ENCODE assay signal across 23 mouse cellular contexts in the genomic region with DNA sequence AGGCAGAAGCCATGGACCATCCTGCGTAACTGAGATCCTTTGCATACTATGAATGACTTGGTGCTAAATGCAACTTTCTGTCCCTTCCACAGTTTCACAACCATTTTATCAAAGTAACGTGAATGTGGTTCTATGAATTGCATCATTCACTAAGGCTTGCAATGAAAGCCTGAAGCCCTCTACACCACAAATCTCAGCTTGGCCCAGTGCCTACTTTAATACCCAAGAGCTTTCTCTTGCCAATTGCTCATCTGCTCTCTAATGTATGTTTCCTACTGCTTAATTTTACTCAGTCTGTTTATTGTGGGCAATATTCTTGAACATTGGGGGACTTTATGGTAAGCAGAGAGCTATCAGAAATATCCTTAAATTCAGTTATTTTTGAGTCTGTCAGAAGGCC. TPM values are rescaled to one million over a fixed set of nuclear protein-coding genes. Genes with fewer than 3 reads are reported as not detected.
DNase-seq lines count a peak whose midpoint lies in the region; ATAC-seq and TF ChIP-seq lines count a peak whose summit lies in the region.
"Had no signal": no experiment of that assay in that cellular context is flagged by ENCODE, and none has a peak within 500 bp of the region (broad histone marks: within the 10 kb centered on the region; RNA-seq: fewer than 3 reads in every experiment).

No protein-coding gene starts in this region.

- H3K4me3 ChIP-seq in hindbrain, postnatal 0 days (ENCODE audit: low read length) = no peak overlapping the region
- no peak overlapping the region for H3K4me3 ChIP-seq in hindbrain, embryonic 16.5 days (ENCODE audit: low read length)
- no peak overlapping the region for H3K4me3 ChIP-seq in midbrain, embryonic 11.5 days (ENCODE audit: low read depth, low read length)
- H3K4me3 ChIP-seq in midbrain, embryonic 14.5 days (replicated peaks; ENCODE audit: low read depth, low read length) = no peak overlapping the region
- H3K4me3 ChIP-seq: embryonic facial prominence, embryonic 12.5 days; forebrain, embryonic 12.5 days; gastrocnemius, adult 2 months; heart, embryonic 10.5 days; heart, embryonic 15.5 days; hindbrain, embryonic 13.5 days had no signal

- no peak for TF ChIP-seq CTCF in hindbrain, postnatal 0 days (IDR thresholded peaks at IDR 0.05; ENCODE audit: low read depth)
- TF ChIP-seq CTCF in brain, embryonic 14.5 days (IDR thresholded peaks at IDR 0.05; ENCODE audit: borderline replicate concordance, extremely low read depth, insufficient read depth, insufficient read length) = no peak

- peaks cover 5% of the 10 kb centered on the region; the same call in 1 of the 2 replicates for H3K4me1 ChIP-seq in hindbrain, postnatal 0 days (ENCODE audit: insufficient read depth, low read length)
- peaks cover 10% of the 10 kb centered on the region; the same call in 1 of the 2 replicates for H3K4me1 ChIP-seq in hindbrain, embryonic 16.5 days (ENCODE audit: control insufficient read depth, insufficient read depth, low read depth, low read length)
- no peaks in the 10 kb centered on the region; the same call in 1 of the 2 replicates for H3K4me1 ChIP-seq in midbrain, embryonic 11.5 days (ENCODE audit: control insufficient read depth, insufficient read depth, low read length)
- no peaks in the 10 kb centered on the region for H3K4me1 ChIP-seq in midbrain, embryonic 14.5 days (ENCODE audit: control insufficient read depth, insufficient read depth, low read length)
- H3K4me1 ChIP-seq: embryonic facial prominence, embryonic 12.5 days; heart, embryonic 10.5 days; heart, embryonic 15.5 days had no signal

- H3K9ac ChIP-seq in hindbrain, postnatal 0 days (replicated peaks; ENCODE audit: low read length) = no peak overlapping the region
- H3K9ac ChIP-seq in hindbrain, embryonic 16.5 days (ENCODE audit: low read depth, low read length) = no peak overlapping the region
- no peak overlapping the region for H3K9ac ChIP-seq in midbrain, embryonic 11.5 days (ENCODE audit: low read length)
- H3K9ac ChIP-seq in midbrain, embryonic 14.5 days (replicated peaks; ENCODE audit: low read length) = no peak overlapping the region
- H3K9ac ChIP-seq: embryonic facial prominence, embryonic 12.5 days; forebrain, embryonic 12.5 days; heart, embryonic 15.5 days; hindbrain, embryonic 13.5 days had no signal

- no peak for TF ChIP-seq POLR2A in brain, embryonic 14.5 days (IDR thresholded peaks at IDR 0.05; ENCODE audit: borderline replicate concordance, extremely low read depth, insufficient read depth, insufficient read length, poor library complexity, severe bottlenecking)

- DNase-seq in cerebellum, postnatal 10 days = peak; percentile 31 to 52
- DNase-seq in cerebellum, adult 8-10 months = no peak
- DNase-seq in hindbrain, postnatal 0 days (ENCODE audit: low spot score) = peak; percentile 32
- DNase-seq in midbrain, embryonic 11.5 days (ENCODE audit: low spot score, missing footprints) = peak; percentile 74
- no peak for DNase-seq in midbrain, embryonic 14.5 days
- peak; percentile 44 for DNase-seq in brain, embryonic 14.5 days (ENCODE audit: low read depth)
- DNase-seq in layer of hippocampus, adult 18-20 months (ENCODE audit: low spot score in 2 of 2) = no peak
- DNase-seq: adrenal gland, adult 8-10 months; adrenal gland, postnatal 36 days; cerebellum, adult 11 months; cerebellum, adult 9-11 months; gastrocnemius, adult 2 months; gastrocnemius, postnatal 25 days; heart, adult 18-20 months; heart, postnatal 14 days had no signal

- no peaks in the 10 kb centered on the region for H3K36me3 ChIP-seq in hindbrain, postnatal 0 days (ENCODE audit: insufficient read depth, low read length)
- H3K36me3 ChIP-seq in hindbrain, embryonic 16.5 days (ENCODE audit: control insufficient read depth, insufficient read depth, low read length) = no peaks in the 10 kb centered on the region
- H3K36me3 ChIP-seq in midbrain, embryonic 11.5 days (ENCODE audit: control insufficient read depth, insufficient read depth, low read length) = no peaks in the 10 kb centered on the region
- H3K36me3 ChIP-seq in midbrain, embryonic 14.5 days (ENCODE audit: control insufficient read depth, insufficient read depth, low read length) = no peaks in the 10 kb centered on the region
- H3K36me3 ChIP-seq: embryonic facial prominence, embryonic 12.5 days; forebrain, embryonic 12.5 days; heart, embryonic 10.5 days; heart, embryonic 15.5 days; hindbrain, embryonic 13.5 days had no signal

- no peaks in the 10 kb centered on the region for H3K27me3 ChIP-seq in hindbrain, postnatal 0 days (ENCODE audit: insufficient read depth, low read length)
- no peaks in the 10 kb centered on the region for H3K27me3 ChIP-seq in hindbrain, embryonic 16.5 days (replicated peaks; ENCODE audit: control insufficient read depth, insufficient read depth, low read length)
- H3K27me3 ChIP-seq in midbrain, embryonic 11.5 days (ENCODE audit: control insufficient read depth, insufficient read depth, low read length) = no peaks in the 10 kb centered on the region
- H3K27me3 ChIP-seq in midbrain, embryonic 14.5 days (ENCODE audit: control insufficient read depth, insufficient read depth, low read length) = no peaks in the 10 kb centered on the region
- H3K27me3 ChIP-seq: CH12.LX; embryonic facial prominence, embryonic 12.5 days; forebrain, embryonic 12.5 days; heart, embryonic 15.5 days; hindbrain, embryonic 13.5 days had no signal

- no peak overlapping the region for H3K4me2 ChIP-seq in hindbrain, postnatal 0 days (ENCODE audit: low read depth, low read length)
- H3K4me2 ChIP-seq in hindbrain, embryonic 16.5 days (ENCODE audit: low read length) = no peak overlapping the region
- no peak overlapping the region for H3K4me2 ChIP-seq in midbrain, embryonic 11.5 days
- no peak overlapping the region for H3K4me2 ChIP-seq in midbrain, embryonic 14.5 days (ENCODE audit: low read length)
- H3K4me2 ChIP-seq: embryonic facial prominence, embryonic 12.5 days; forebrain, embryonic 12.5 days; heart, embryonic 15.5 days; hindbrain, embryonic 13.5 days had no signal

- no peak overlapping the region for H3K27ac ChIP-seq in hindbrain, postnatal 0 days
- no peak overlapping the region for H3K27ac ChIP-seq in hindbrain, embryonic 16.5 days (ENCODE audit: low read depth, low read length)
- no peak overlapping the region for H3K27ac ChIP-seq in midbrain, embryonic 11.5 days (ENCODE audit: low read depth, low read length)
- no peak overlapping the region for H3K27ac ChIP-seq in midbrain, embryonic 14.5 days (replicated peaks; ENCODE audit: low read depth, low read length)
- H3K27ac ChIP-seq: embryonic facial prominence, embryonic 12.5 days; forebrain, embryonic 12.5 days; heart, embryonic 10.5 days; heart, embryonic 15.5 days; hindbrain, embryonic 13.5 days had no signal

- H3K9me3 ChIP-seq in hindbrain, postnatal 0 days (ENCODE audit: low read length) = no peaks in the 10 kb centered on the region
- H3K9me3 ChIP-seq in hindbrain, embryonic 16.5 days (ENCODE audit: control insufficient read depth, low read length) = no peaks in the 10 kb centered on the region
- H3K9me3 ChIP-seq in midbrain, embryonic 11.5 days (ENCODE audit: control insufficient read depth, low read length) = no peaks in the 10 kb centered on the region
- H3K9me3 ChIP-seq in midbrain, embryonic 14.5 days (ENCODE audit: control insufficient read depth, low read length) = no peaks in the 10 kb centered on the region
- H3K9me3 ChIP-seq: embryonic facial prominence, embryonic 12.5 days; forebrain, embryonic 12.5 days; heart, embryonic 10.5 days; heart, embryonic 15.5 days; hindbrain, embryonic 13.5 days had no signal

- no peak for ATAC-seq in hindbrain, postnatal 0 days
- ATAC-seq in hindbrain, embryonic 16.5 days = no peak
- no peak for ATAC-seq in midbrain, embryonic 11.5 days (ENCODE audit: low FRiP score)
- no peak for ATAC-seq in midbrain, embryonic 14.5 days (ENCODE audit: low FRiP score, low TSS enrichment)
- ATAC-seq: intestine, embryonic 16.5 days had no signal

- 65% methylated on average over 2 of the region's 2 CpGs for WGBS in hindbrain, postnatal 0 days
- WGBS in hindbrain, embryonic 16.5 days = 90% methylated on average over 2 of the region's 2 CpGs
- WGBS in midbrain, embryonic 11.5 days = 94% methylated on average over 2 of the region's 2 CpGs
- WGBS in midbrain, embryonic 14.5 days = 90% methylated on average over 2 of the region's 2 CpGs

RNA-seq across cellular contexts. Expression of a gene that starts 59.5 kb away (rescaled TPM):
- total RNA-seq in hindbrain, postnatal 0 days (2014; rRNA removed) = not detected in 2 replicates
- polyA plus RNA-seq in hindbrain, postnatal 0 days (2015; fragmentation: Nextera tagmentation; extraction: Ambion mirVana) = not detected in 2 replicates
- polyA plus RNA-seq in hindbrain, embryonic 16.5 days (2015; fragmentation: Nextera tagmentation; extraction: Ambion mirVana) = not detected in 2 replicates
- polyA plus RNA-seq in midbrain, embryonic 11.5 days (2014; fragmentation: Nextera tagmentation; extraction: Ambion mirVana) = 0.04 TPM in 1 of 2 replicates, not detected in the other
- polyA plus RNA-seq in midbrain, embryonic 14.5 days (2014; fragmentation: Nextera tagmentation; extraction: Ambion mirVana) = not detected in 2 replicates
- polyA plus RNA-seq in brain, embryonic 14.5 days (2012; rRNA removed) = 0.04 and 0.05 TPM in 2 replicates
- total RNA-seq in layer of hippocampus, adult 18-20 months (2021) = not detected
- total RNA-seq: adrenal gland, adult 8-10 months; adrenal gland, postnatal 36 days; gastrocnemius, adult 2 months; gastrocnemius, postnatal 25 days; heart, adult 18-20 months had no signal
- polyA plus RNA-seq: forebrain, embryonic 12.5 days; hindbrain, embryonic 13.5 days had no signal

Comparison
In these comparisons a context has a peak if more than half of its experiments do, and no peak if none do; other contexts are left out.
1. DNase-seq: peak in cerebellum, postnatal 10 days (2 of 2), hindbrain, postnatal 0 days (single experiment), midbrain, embryonic 11.5 days (single experiment) and brain, embryonic 14.5 days (single experiment); none in cerebellum, adult 8-10 months (single experiment), midbrain, embryonic 14.5 days (single experiment) and layer of hippocampus, adult 18-20 months (0 of 2).